Mouse (Mus musculus) lung, postnatal 14 days (tissue): ENCODE measurements around the gene Olfr544.
"Not testable (repeated sequence)": the region's sequence is repeated elsewhere in the genome, so short reads cannot be mapped to it uniquely, and the experiment has no call there.

Experiments
- DNase-seq: peaks from one replicate; pipeline ENCODE4 v3.0.0; 2021

Olfr544 gene

GRCm38 (mm10) chr7:102488161-102488560, at the start of gene Olfr544:
Gene Olfr544, minus strand, starts transcription at chr7:102488313.
- DNase-seq, result no peak

DNA sequence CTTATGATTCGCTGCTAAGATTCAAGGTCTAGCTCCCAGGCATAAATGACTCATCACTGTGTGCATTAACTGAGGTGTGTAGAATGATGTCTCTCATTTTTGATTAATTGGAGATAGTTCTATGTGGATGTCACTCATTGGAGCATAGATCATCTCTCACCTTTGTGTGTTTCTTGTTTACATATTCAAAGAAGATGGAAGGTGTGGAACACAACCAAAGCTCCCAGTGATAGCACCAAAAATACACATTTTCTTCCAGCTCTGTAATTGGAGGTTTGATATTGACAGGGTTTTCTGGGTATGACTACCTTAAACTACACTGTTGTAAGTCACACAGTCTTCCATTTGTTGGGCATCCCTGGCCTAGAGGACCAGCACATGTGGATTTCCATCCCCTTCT, 46.3 kb upstream of the Olfr544 start, which contains the start of gene Olfr547:
TSS of gene Olfr547 (plus strand) at position 301 of the 400 bp plus-strand sequence.
- DNase-seq, result no peak

DNA sequence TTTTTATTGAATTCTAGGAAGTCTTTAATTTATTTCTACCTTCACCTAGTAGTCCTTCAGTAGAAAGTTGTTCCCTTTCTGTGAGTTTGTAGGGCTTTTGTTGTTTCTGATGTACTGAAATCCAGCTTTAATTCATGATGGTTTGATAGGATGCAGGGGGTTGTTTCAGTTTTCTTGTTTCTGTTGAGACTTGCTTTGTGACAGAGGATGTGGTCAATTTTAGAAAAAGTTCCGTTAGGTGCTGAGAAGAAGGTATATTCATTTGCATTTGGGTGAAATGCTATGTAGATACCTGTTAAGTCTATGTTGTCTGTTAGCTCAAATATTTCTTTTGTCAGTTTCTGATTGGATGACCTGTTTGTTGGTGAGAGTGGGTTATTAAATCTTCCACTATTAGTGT, 40.9 kb upstream of the Olfr544 start:
- DNase-seq, result no peak

GRCm38 (mm10) chr7:102517051-102517335, 28.9 kb upstream of the Olfr544 start:
- DNase-seq, result no peak

- peak; percentile 2 for DNase-seq
These were observed 28.3 kb upstream of the Olfr544 start for GRCm38 (mm10) chr7:102516261-102517050.

- DNase-seq, result no peak
These were observed 26.0 kb upstream of the Olfr544 start for GRCm38 (mm10) chr7:102514144-102514543.

- peak; percentile 91 for DNase-seq
These were observed 24.8 kb upstream of the Olfr544 start for GRCm38 (mm10) chr7:102512814-102513435.

DNA sequence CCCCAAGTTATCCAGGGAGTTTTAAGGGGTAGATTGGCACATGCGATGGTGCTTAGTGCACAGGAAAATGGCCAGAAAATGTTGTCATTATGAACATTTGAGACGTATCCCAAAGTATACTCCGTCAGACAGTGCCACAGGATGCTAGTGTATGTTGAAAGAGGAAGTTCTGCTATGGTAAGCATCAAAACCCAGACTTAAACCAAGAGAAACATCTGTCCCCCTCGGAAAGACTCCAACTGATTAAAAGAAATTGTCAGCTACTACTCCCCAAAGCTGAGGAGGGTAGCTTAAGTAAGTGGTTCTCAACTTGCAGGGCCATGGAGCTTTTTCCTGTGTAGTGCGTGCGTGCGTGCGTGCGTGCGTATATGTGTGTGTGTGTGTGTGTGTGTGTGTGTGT, 23.8 kb upstream of the Olfr544 start:
- no peak for DNase-seq

- DNase-seq, result no peak
These were observed 21.6 kb upstream of the Olfr544 start for GRCm38 (mm10) chr7:102509726-102510125.

GRCm38 (mm10) chr7:102508666-102509065, 20.6 kb upstream of the Olfr544 start:
- no peak for DNase-seq

- DNase-seq, result no peak
These were observed 20.0 kb upstream of the Olfr544 start for GRCm38 (mm10) chr7:102508066-102508465.

- DNase-seq, result peak; percentile 75
These were observed 18.7 kb upstream of the Olfr544 start for GRCm38 (mm10) chr7:102506848-102507247.

DNA sequence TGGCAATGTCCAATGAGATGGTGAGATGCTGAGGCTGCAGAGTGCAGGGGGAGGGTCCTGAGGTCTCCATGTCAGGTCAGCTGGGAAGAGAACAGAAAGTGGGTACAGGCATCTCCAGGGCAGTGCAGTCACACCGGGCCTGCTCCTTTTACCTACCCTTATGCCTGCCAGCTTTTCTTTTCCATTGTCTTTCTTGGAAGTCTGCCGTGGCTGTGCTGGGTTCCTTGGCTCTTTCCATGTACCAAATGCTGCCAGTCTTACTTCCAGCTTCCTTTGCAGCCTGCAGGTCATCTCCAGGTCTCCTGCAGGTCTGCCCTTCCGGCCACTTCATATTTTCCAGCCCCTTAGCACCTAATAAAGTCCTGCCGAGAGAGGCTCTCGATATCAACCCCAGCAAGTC, 13.9 kb upstream of the Olfr544 start:
- DNase-seq, result no peak

- no peak for DNase-seq
These were observed 11.4 kb upstream of the Olfr544 start, which contains the start of gene Olfr545 for GRCm38 (mm10) chr7:102499473-102499872. Gene Olfr545, minus strand, starts transcription at chr7:102499573.

GRCm38 (mm10) chr7:102494416-102494815, 6.3 kb upstream of the Olfr544 start:
- not testable (repeated sequence) for DNase-seq

- DNase-seq, result no peak
These were observed 2.0 kb downstream of the Olfr544 start for GRCm38 (mm10) chr7:102486105-102486504.

DNA sequence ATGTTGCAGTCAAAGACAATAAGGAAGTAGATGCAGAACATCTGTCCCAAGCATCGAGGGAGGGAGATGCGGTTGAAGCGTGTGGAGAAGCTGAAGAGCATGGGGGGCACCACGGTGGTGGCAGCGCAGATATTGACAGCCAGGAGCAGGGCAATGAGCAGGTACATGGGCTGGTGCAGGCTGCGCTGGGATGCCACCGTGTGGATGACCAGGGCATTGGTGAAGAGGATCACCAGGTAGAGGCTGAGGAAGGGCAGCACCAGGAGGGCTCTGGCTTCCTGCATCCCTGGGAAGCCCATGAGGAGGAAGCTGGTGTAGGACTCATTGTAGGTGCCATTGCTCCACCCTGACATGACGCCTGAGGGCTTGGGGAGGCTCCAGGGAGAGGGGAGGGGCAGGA, 3.3 kb downstream of the Olfr544 start:
- not testable (repeated sequence) for DNase-seq

DNA sequence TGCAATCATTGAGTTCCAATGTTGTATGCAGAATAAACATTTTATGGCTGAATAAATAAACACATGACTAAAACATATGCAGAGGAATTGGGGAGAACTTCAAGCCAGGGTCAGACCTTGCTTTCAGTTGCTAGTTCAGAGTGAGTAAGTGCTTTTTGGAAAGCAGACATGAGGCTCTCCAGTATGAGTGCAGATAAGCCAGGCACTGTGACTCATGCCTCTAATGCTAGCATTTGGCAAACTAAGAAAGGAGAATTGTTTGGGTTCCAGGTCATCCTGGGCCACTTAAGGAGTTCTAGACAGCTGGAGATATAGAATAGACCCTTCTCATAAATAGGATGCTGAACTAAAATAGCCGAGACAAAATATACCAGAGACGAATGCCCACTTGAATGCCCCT, 4.4 kb downstream of the Olfr544 start:
- no peak for DNase-seq

- DNase-seq, result no peak
These were observed 6.5 kb downstream of the Olfr544 start, which contains the start of gene Olfr543 for GRCm38 (mm10) chr7:102481579-102481978. Gene Olfr543, minus strand, starts transcription at chr7:102481679.

DNA sequence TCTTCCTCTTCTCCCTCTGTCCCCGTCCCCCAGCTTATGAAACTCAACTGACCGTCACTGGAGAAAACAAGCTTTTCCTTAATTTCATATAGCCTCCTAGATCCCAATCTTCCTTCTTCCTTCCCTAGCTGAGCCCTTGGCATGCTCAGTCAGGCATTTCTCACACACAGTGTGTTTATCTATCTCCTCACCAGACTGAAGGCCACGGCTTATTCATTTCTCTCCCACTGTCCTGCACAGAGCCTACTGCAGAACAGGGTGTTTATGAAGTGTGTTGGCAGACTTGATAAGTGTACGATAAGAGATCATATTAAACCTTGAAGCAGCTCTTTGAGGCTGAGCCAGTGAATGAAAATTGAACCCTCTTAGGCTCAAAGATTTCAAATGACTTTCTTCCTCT, 7.3 kb downstream of the Olfr544 start:
- DNase-seq, result no peak

- peak; percentile 74 for DNase-seq
These were observed 8.6 kb downstream of the Olfr544 start for GRCm38 (mm10) chr7:102479368-102480078.

- DNase-seq, result no peak
These were observed 9.2 kb downstream of the Olfr544 start for GRCm38 (mm10) chr7:102478926-102479325.

DNA sequence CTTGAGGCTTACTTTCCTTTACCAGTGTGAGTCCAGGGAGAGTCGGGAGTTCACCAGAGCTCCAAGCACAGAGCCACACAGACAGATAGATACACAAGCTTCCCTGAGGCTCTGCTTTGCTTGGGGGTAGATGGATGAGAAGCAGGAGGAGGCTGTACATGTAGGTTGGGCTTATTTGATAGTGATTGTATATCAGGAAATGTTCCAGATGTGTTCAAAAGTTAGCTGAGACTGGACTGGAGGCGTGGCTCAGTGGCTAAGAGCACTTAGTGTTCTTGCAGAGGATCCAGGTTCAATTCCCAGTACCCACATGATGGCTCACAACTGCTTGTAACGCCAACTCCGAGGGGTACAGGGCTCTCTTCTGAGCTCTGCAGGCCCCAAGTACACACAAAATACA, 9.7 kb downstream of the Olfr544 start:
- DNase-seq, result no peak

- DNase-seq, result no peak
These were observed 10.7 kb downstream of the Olfr544 start for GRCm38 (mm10) chr7:102477377-102477776.
